Mouse (Mus musculus) thymus, postnatal 36 days (tissue): ENCODE data around the gene Mbtps1.

Experiments used
- DNase-seq, 2 experiments: peaks; one replicate each; pipeline ENCODE4 v3.0.0; 2022; ENCODE audit warnings: mixed read lengths in 2 of 2

Mbtps1 gene

DNA sequence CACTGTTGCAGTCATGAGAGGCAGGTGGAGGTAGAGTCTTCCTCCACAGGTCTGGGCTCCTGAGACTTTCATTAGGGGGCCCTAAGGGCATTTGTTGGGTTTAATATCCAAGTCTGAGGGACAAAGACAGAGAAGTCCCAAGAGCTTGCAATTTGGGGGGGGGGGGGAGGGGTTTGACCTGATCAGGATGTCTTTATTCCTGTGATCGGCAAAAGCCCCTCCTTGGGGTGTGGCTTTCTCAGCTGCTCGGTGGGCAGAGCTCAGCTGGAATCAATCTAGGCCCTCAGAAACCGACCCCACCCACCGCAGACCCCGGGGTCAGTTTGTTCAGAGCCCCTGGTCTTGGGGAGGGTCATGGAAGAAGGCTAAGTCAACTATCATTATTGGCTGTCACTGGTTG lies 56.9 kb downstream of the Mbtps1 start, which contains the start of gene Slc38a8:
Gene Slc38a8 (minus strand): TSS at position 101 of the 400 bp plus-strand sequence.
- no peak for DNase-seq

GRCm38 (mm10) chr8:119499836-119500235 lies 58.7 kb downstream of the Mbtps1 start:
- no peak for DNase-seq

GRCm38 (mm10) chr8:119496848-119497247 lies 61.7 kb downstream of the Mbtps1 start:
- peak; percentile 48 to 51 for DNase-seq

GRCm38 (mm10) chr8:119487093-119487492 lies 71.4 kb downstream of the Mbtps1 start:
- no peak for DNase-seq

DNA sequence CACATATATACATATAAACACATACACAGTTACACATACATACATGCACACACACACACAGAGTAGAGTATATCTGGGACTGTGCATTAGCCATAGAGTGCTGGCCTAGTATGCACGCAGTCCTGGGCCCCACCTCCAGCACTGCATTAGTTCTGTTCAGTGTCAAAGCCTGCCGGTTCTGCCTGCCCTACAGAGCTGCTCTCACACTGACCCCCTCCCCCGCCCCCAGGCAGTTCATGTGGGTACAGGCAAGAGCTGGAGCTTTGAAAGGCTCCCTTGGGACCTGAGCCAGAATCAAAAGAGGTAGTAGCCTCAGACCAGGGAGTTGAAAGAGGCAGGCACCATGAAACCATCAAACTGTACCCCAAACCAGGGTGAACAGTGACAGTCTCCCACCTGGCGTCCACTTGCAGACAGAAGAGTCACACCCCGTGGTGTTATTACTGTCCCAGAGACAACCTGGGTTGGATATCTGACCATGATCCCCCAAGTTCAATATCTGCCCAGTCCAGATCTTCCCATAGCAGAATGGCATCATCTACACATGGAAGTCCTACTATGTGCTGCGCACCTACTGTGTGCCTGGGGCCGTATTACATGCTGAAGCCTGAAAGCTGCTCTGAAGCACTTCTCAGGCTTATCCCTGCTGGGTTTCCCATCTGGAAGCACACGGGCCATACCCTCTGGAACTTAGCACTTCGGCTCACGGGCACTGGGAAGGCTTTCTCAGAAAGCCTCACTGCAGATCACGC lies 74.2 kb downstream of the Mbtps1 start:
- no peak for DNase-seq

DNA sequence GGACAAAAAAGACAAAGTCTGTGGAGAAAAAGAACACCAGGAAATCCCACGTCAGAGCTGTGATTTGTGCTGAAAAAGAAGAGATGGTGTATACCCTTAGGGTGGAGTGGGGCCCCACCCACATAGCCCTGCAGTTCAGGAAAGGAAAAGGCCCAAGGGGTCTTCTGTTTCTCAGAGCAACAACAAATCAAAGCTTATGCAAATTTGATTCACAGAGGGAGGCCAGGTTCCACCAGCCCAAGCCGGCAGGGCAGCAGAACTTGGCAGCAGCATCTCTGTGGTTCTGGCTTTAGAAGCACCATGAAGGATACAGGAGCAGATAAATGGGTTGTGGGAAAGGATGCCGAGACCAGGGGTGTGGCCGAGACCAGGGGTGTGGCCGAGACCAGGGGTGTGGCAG lies 79.9 kb downstream of the Mbtps1 start:
- no peak for DNase-seq

DNA sequence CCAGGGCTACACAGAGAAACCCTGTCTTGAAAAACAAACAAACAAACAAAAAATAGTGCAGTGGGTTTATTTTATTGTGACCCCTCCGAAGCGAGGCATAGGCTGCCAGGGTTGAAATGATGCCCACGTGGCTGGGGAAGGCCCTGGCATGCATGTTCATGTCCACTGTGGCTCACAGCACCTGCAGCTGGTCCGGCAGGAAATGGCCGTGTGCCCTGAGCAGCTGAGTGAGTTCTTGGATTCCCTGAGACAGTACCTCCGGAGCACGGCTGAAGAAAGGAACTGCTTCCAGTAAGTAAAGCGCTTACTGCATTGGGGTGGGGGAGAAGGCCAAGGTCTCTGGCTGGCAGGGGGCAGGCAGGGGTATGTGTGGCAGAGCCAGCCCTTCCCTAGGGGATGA lies 90.4 kb downstream of the Mbtps1 start:
- no peak for DNase-seq

DNA sequence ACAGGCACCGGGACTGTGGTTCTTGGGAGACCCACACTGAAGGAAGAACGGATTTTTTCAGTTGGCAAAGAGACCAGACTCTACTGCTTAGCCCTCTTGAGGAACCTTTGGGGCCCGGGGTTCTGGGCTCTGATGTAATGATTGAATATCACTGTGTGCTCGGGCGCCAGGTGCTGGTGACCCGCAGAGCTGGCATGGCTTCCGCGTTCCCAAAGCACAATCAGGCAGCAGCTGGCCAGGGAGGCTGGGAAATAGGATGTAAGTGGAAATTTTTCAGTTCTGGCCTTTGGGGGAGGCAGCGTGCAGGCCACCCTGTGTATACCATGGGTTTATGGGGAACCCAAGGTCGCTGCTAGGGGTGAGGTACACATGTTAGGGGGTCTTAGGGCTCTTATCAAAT lies 91.7 kb downstream of the Mbtps1 start:
- DNase-seq = no peak

DNA sequence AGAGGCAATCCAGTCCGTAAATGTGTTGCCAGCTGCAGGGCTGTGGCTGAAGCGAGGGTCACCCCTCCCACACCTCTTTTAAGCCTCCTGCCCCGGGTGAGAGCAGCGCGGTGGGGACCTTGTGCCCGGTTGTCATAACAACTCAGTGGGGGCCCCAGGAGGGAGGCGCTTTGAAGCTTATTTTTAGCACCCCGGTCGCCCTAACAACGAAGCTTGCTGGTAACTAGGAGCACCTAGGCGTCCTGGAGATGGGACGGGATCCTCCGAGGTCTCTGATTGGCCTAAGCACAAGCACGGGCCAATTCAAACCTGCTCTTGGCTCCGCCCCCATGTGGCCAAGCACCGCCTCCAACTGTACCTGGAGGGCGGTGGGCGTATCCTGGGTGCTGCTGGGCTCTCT lies 92.4 kb downstream of the Mbtps1 start:
- peak; percentile 24 to 39 for DNase-seq

GRCm38 (mm10) chr8:119463709-119464108 lies 94.8 kb downstream of the Mbtps1 start:
- no peak for DNase-seq

DNA sequence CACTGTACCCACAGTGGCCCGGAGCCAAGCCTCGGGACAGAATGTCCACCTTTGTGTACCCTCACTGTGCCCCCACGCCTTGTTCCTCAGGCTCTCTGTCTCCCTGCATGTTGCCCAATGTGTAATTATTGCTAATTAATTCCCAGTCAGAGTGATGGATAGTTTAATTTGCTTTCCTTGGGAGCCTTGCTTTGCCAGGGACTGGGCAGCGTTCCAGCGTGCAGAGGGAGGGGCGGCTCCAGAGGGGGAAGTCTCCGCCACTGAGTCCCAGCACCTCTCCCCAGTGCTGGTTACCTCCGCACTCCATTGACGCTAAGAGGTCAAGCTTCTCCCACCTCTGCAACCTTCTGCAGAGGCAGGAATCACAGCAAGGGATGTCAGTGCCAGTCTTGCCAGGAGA lies 97.2 kb downstream of the Mbtps1 start:
- DNase-seq = no peak

DNA sequence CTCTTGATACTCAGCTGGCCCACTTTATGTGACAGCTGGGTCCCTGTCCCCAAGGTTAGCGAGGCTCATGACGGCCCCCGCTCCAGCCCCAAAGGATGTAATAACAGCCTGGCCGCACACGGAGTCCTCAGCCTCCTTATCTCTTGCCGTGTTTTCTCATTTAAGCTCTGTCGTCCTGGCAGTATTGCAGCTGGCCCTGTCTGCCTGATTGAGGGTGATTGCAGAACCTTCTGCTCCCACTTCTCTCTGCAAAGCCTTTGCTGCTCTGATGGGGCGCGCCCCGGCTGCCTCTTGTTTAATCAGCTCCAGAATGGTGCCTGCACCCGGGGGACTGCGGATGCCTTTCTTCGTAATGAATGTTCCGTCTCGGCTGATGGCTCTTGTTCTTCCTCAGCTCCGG lies 98.8 kb downstream of the Mbtps1 start:
- DNase-seq = no peak
